Mouse (Mus musculus) layer of hippocampus, postnatal 36 days (tissue): ENCODE results near the gene Gnat2. TPM values are rescaled to one million over a fixed set of nuclear protein-coding genes. Genes with fewer than 3 reads are reported as not detected.

Experiments used
- DNase-seq, 2 experiments: peaks; one replicate each; pipeline ENCODE4 v3.0.0; 2022
- total RNA-seq, 2 experiments: library from RNA; stranded (reverse); gene quantifications; 2 replicates each; pipeline ENCODE4 v1.2.3; 2021

The Gnat2 gene
- total RNA-seq, 2 experiments from 2014 or later: not detected

DNA sequence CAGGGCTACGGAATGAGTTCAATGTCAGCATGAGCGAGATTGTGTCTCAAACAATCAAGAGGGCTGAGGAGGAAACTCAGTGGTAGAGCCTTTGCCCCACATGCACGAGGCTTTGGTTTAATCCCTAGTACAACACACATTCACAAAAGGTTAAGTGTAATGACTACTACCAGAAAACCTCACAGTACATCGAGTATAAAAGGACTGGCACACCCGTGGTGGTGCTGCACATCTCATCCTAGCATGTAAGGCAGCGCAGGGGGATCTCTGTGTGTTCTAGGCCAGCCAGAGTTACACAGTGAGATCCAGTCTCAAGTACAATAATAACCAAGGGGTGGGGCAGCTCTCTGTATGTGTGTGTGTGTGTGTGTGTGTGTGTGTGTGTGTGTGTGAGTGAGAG is 24.9 kb downstream of the Gnat2 start:
- DNase-seq: no peak

- DNase-seq: no peak
Measured at GRCm38 (mm10) chr3:108121101-108121500, 28.5 kb downstream of the Gnat2 start.

GRCm38 (mm10) chr3:108123242-108123641 is 30.7 kb downstream of the Gnat2 start:
- no peak for DNase-seq

- no peak for DNase-seq
Measured at GRCm38 (mm10) chr3:108124131-108124530, 31.5 kb downstream of the Gnat2 start.

DNA sequence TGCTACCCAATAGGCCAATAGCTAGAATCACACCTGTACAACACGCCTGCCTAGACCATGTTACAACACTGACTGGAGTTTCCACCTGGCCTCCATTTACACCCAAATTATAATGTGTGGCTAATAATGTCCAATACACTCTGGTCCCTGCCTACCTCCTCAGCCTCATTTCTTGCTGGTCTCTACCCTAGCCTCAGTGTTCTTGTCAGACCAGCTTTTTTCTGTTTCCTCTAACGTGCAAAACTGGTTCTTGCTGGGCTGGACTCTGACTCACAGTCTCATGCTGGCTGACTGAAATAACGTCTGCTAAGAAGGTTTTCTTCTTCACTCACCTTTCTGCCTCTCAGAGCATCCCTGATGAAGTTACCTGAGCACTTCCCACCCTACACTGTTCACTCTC is 33.7 kb downstream of the Gnat2 start:
- no peak for DNase-seq

DNA sequence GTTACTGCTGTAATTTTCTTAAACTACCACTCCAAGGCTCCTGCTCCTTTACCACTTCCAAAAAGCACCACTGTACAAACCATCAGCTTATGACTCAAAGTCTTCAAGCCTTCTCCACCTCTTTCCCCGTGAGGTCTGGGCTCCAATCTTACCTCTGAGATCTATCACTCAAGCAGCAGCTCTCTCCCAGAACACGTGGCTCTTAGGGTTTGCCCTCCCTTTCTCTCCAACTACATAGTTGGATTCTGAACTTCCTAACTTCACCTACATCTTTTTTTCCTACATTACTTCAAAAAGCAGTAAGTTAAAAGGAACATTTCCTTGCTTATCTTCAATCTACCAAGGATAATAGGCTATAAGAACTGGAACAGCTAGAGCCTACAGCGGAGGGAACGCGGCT is 35.9 kb downstream of the Gnat2 start:
- DNase-seq: no peak

DNA sequence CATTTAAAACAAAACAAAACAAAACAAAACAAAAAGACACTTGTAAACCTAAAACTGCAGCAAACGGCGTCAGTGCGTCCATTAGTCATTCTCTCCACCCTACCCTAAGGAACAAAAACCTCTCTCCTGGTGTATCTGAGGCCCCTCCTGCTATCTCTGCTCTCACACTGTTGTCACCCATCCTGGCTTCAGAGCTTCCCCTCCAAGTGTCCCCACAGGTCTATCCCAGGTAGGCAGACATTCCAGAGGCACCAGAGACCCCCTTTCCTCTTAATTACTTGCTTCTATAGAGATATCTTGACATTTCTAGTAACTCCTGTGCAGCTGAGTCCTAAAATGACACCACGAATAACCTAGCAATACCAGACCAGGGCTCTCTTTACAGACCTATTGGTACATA is 36.8 kb downstream of the Gnat2 start:
- no peak for DNase-seq

GRCm38 (mm10) chr3:108129804-108130203 is 37.2 kb downstream of the Gnat2 start:
- no peak for DNase-seq

- no peak for DNase-seq
Measured at GRCm38 (mm10) chr3:108131216-108131615, 38.6 kb downstream of the Gnat2 start.

DNA sequence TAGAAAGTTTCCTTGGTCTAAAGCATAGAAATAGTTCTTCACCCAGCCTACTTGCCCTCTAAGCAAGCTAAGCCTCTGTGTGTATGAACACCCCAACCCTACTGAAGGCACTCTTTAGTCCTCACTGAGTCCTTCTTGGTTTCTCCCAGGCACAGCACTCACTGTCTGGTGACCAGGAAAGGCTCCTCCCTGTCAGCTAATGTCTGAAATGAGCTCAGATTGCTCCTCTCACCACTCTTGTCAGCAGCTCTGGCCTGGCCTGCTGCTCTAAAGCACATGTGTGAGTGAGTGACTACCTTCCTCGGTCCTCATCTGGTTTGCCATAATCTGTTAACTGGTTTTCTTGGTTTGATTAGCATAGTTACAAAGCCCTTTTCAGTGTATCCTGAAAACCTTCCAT is 39.2 kb downstream of the Gnat2 start:
- DNase-seq: no peak

DNA sequence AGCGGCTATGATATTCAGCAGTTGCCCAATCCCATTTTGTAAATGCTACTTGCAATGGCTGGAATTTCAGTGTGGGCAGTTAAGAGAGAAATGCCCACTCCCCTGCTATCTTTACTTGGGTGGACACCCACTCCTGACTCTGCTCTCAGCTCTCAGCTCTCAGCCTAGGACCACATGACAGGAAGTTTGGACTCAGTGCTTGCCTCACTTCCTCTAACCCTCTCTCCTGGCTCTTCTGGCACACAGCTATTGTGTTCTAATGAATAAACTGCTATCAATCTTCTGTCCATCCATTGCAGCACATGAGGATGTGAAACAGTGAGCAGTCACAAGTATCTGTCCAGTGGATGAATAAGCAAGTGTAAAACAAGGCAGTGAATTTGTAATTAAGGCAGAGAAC is 39.9 kb downstream of the Gnat2 start:
- DNase-seq: no peak

- peak; percentile 44 to 53 for DNase-seq
Measured at GRCm38 (mm10) chr3:108134701-108135100, 42.1 kb downstream of the Gnat2 start.

- no peak for DNase-seq
Measured at GRCm38 (mm10) chr3:108139113-108139512, 46.5 kb downstream of the Gnat2 start.

DNA sequence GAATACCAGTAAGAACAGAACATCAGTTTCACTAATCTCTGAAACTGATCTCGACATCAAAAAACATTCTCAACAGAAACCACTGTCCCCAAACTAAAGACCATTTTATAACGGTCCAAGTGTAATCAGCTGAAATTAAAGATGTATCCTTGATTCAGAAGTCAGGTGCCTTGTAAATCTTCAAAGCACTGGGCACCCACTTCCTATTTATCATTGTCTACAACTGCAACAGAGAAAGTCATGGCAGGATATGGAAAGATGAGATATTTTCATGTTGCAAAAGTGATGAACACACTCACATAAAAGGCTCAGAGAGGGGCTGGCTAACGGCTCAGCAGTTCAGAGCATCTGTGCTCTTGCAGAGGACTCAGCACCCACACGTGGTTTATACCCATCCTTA is 48.2 kb downstream of the Gnat2 start:
- no peak for DNase-seq

DNA sequence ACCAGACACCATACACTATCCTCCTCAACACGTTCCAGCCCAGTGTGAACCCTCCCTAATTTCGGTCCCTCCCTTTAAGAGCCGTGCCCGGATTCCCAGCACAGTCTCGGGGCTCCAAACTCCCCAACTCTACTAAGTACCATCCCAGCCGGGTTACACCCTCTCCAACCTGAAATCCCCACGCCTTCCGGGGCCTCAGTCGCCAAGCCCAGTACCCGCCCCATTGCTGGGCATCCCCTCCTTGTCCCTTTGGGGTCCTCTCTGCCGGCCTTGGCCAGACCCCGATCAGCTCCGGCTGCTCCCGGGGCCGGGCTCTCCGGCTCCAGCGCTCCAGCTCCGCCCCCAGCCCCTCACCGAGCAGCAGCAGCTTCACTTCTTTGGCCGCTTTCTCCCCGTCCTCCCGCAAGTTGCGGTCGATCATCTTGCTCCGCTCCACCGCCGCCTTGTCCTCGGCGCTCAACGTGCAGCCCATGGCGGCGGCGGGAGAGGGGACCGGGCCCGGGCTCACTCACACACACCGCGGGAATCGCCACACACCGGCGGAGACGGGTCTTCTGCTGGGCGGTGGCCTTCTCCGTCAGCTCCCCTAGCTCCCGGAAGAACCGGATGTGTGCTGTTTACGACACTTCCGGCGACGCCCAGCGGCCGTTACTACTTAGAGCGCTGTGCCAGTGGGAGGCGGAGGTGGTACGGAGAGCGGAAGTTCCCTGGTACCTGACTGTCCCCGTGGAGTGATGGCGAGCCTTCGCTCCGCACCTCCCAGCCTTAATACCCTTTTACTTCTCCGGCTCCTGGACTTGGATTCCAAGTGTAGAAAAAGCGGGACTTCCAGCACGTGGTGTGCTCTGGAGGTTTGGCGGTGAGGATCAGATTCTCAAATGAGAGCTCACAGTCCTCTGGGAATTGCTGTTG is 53.2 kb downstream of the Gnat2 start, which contains the start of gene Gnai3:
Gene Gnai3, minus strand, starts transcription at position 613 of the 912 bp plus-strand sequence.
- DNase-seq: peak; percentile 88 to 90

DNA sequence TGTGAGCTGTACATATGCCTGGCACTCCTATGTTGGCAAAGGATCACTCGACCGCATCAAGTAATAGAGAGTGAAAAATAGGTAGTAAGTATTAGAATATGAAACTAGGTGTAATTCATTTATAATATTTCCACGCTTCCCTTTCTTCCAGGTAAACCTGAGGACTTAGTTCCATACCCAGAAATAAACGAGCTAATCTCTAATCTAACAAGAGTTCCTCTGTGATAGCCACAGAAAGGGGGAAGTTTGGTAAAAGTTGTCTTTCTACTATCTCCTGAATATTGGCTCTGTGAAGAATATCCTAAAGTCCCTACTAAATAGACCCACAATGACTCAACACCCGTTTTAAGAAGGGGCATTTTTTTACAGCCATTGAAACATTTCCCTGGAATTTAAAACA is 54.1 kb downstream of the Gnat2 start:
- no peak for DNase-seq

GRCm38 (mm10) chr3:108147386-108148235 is 55.0 kb downstream of the Gnat2 start:
- peak; percentile 82 to 86 for DNase-seq

Other genes with a start within 250 kb of the Gnat2 start
- gene Eps8l3, start 215.6 kb upstream of the Gnat2 start, total RNA-seq: not detected
- 100 to 1,000 TPM; 258 to 289 TPM for gene Gstm5, start 197.0 kb upstream of the Gnat2 start, total RNA-seq
- gene Gstm7, start 161.0 kb upstream of the Gnat2 start, total RNA-seq: 100 to 1,000 TPM; 161 to 173 TPM
- gene Gstm6, start 149.0 kb upstream of the Gnat2 start, total RNA-seq: 10 to 100 TPM; 15.0 to 16.0 TPM
- not detected for gene Gstm3, start 123.5 kb upstream of the Gnat2 start, total RNA-seq
- 1 to 10 TPM; 3.1 to 3.6 TPM for gene Gstm2, start 106.3 kb upstream of the Gnat2 start, total RNA-seq
- gene Gstm1, start 74.8 kb upstream of the Gnat2 start, total RNA-seq: 100 to 1,000 TPM; 311 to 336 TPM
- 10 to 100 TPM; 11.3 to 12.4 TPM for gene Gstm4, start 47.9 kb upstream of the Gnat2 start, total RNA-seq
- gene Ampd2, start 6.1 kb upstream of the Gnat2 start, total RNA-seq: 10 to 100 TPM; 74.2 to 76.2 TPM
- 10 to 100 TPM; 32.4 to 32.9 TPM for gene Gnai3, start 53.4 kb downstream of the Gnat2 start, total RNA-seq
- gene Gpr61, start 62.1 kb downstream of the Gnat2 start, total RNA-seq: 10 to 100 TPM; 15.6 to 15.9 TPM
- gene Amigo1, start 93.5 kb downstream of the Gnat2 start, total RNA-seq: 10 to 100 TPM; 65.0 to 69.0 TPM
- gene Cyb561d1, start 108.4 kb downstream of the Gnat2 start, total RNA-seq: 10 to 100 TPM; 16.4 to 16.5 TPM
- gene Atxn7l2, start 118.1 kb downstream of the Gnat2 start, total RNA-seq: 10 to 100 TPM; 25.7 to 28.9 TPM
- gene Sypl2, start 133.9 kb downstream of the Gnat2 start, total RNA-seq: 1 to 10 TPM; 2.0 to 2.3 TPM
- gene Psma5, start 164.1 kb downstream of the Gnat2 start, total RNA-seq: 10 to 100 TPM; 70.9 to 81.1 TPM
- 100 to 1,000 TPM; 345 to 381 TPM for gene Sort1, start 191.3 kb downstream of the Gnat2 start, total RNA-seq